Mouse (Mus musculus): Measurements from ENCODE around the gene Rabl3.

Gene Rabl3

GRCm38 (mm10) chr16:37591551-37591950 is 51.9 kb downstream of the Rabl3 start:
- DNase-seq (ENCODE audit: low read depth, low spot score), result no peak

GRCm38 (mm10) chr16:37597412-37597811 is 57.7 kb downstream of the Rabl3 start:
- no peak for DNase-seq (ENCODE audit: low read depth, low spot score)

- DNase-seq (ENCODE audit: low read depth, low spot score), result no peak
Measured at GRCm38 (mm10) chr16:37598463-37598862, 58.8 kb downstream of the Rabl3 start.

- no peak for DNase-seq (ENCODE audit: low read depth, low spot score)
Measured at GRCm38 (mm10) chr16:37599326-37599725, 59.6 kb downstream of the Rabl3 start.

- no peak for DNase-seq (ENCODE audit: low read depth, low spot score)
Measured at GRCm38 (mm10) chr16:37603431-37603830, 63.7 kb downstream of the Rabl3 start.

GRCm38 (mm10) chr16:37604243-37604642 is 64.6 kb downstream of the Rabl3 start:
- no peak for DNase-seq (ENCODE audit: low read depth, low spot score)

- no peak for DNase-seq (ENCODE audit: low read depth, low spot score)
Measured at GRCm38 (mm10) chr16:37610333-37610732, 70.6 kb downstream of the Rabl3 start.

- DNase-seq (ENCODE audit: low read depth, low spot score), result no peak
Measured at GRCm38 (mm10) chr16:37611072-37611471, 71.4 kb downstream of the Rabl3 start.

GRCm38 (mm10) chr16:37612013-37612412 is 72.3 kb downstream of the Rabl3 start:
- DNase-seq (ENCODE audit: low read depth, low spot score), result no peak

- DNase-seq (ENCODE audit: low read depth, low spot score), result no peak
Measured at GRCm38 (mm10) chr16:37614540-37614939, 74.9 kb downstream of the Rabl3 start.

- no peak for DNase-seq (ENCODE audit: low read depth, low spot score)
Measured at GRCm38 (mm10) chr16:37615429-37615828, 75.7 kb downstream of the Rabl3 start.

- DNase-seq (ENCODE audit: low read depth, low spot score), result no peak
Measured at GRCm38 (mm10) chr16:37616104-37616503, 76.4 kb downstream of the Rabl3 start.

- DNase-seq (ENCODE audit: low read depth, low spot score), result no peak
Measured at GRCm38 (mm10) chr16:37617695-37618094, 78.0 kb downstream of the Rabl3 start.
